Mouse (Mus musculus): ENCODE data around the gene Zfp622.

Gene Zfp622

GRCm38 (mm10) chr15:25984067-25984733 is at the start of gene Zfp622:
TSS of gene Zfp622 (plus strand) at chr15:25984366.
- CTCF ChIA-PET, result interaction anchor here (0.6 to 1.5 kb wide), 7 partner anchors 9 to 1839 kb away, joined by 3 to 10 read pairs (median 4); no protein-coding TSS in a partner anchor
- POLR2A ChIA-PET, result interaction anchor here (0.7 to 5.1 kb wide), 52 partner anchors 8 to 610 kb away, joined by 3 to 66 read pairs (median 4); partner anchors contain the start of genes Myo10 (in 3 of the 4), Basp1 (in 1 of the 4) and Retreg1 (in 1 of the 4)

GRCm38 (mm10) chr15:25934411-25934810 is 49.8 kb upstream of the Zfp622 start:
- ChIA-PET POLR2A (interaction anchor here in 2 of 4 experiments (0.8 to 2.3 kb wide), 4 partner anchors 17 to 122 kb away, joined by 3 to 6 read pairs (median 4); no protein-coding TSS in a partner anchor), CTCF (no interaction called here)

DNA sequence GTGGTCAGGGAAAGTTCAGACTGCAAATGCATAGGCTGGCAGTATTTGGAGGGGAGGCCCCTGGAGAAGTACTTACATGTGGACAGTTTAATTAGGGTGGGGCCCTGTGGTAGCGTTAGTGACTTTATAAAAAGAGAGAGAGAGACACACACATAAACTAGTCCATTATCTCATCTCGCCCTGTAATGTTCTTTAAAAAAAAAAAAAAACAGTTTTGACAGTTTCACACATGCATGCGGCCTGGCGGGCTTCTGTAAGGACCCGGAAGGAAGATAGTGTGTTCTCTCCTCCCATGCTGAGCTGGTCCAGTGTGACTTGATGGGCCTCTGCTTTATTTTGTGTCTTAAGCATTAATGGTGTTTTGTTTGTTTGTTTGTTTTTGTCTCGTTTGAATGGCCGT is 45.7 kb upstream of the Zfp622 start:
- POLR2A ChIA-PET, result interaction anchor here in 2 of 4 experiments (0.6 to 0.7 kb wide), 2 partner anchors 11 to 579 kb away, joined by 4 to 5 read pairs; no protein-coding TSS in a partner anchor
- CTCF ChIA-PET, result interaction anchor here in 2 of 4 experiments (0.6 kb wide), 2 partner anchors 72 to 513 kb away, joined by 4 to 8 read pairs; no protein-coding TSS in a partner anchor

GRCm38 (mm10) chr15:25940397-25941377 is 43.5 kb upstream of the Zfp622 start:
- ChIA-PET CTCF (interaction anchor here in 3 of 4 experiments (0.8 to 1.8 kb wide), 4 partner anchors 12 to 129 kb away, joined by 4 to 7 read pairs (median 4); no protein-coding TSS in a partner anchor), POLR2A (interaction anchor here in 3 of 4 experiments (0.6 to 1.5 kb wide), 7 partner anchors 10 to 460 kb away, joined by 3 to 4 read pairs (median 3); no protein-coding TSS in a partner anchor)

DNA sequence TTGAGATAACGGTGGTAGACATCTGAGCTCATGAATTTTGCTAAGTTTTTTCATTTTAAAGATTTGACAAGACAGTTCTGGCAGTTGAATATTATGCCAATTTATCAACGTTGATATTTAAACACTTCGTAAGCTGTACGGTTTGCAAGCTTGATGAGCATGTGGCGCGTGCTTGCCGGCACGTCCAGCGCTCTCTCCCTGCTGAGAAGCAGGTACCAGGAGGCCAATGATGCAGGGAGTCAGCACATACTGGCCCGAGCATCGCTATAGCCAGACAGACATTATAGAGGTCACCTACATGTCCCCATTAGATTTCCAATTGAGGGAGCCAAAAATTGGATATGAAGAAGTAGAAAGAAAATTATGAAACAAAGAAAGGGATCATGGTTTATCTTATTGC is 42.7 kb upstream of the Zfp622 start:
- CTCF ChIA-PET, result interaction anchor here in 1 of 4 experiments (1.4 to 1.5 kb wide), 2 partner anchors 13 to 129 kb away, joined by 4 to 5 read pairs; no protein-coding TSS in a partner anchor
- POLR2A ChIA-PET, result interaction anchor here in 2 of 4 experiments (0.9 to 1.5 kb wide), 4 partner anchors 9 to 107 kb away, joined by 3 to 4 read pairs (median 3); no protein-coding TSS in a partner anchor

- POLR2A ChIA-PET, result interaction anchor here in 2 of 4 experiments (1.2 to 1.5 kb wide), 3 partner anchors 8 to 107 kb away, joined by 3 to 4 read pairs (median 3); no protein-coding TSS in a partner anchor
- CTCF ChIA-PET, result interaction anchor here in 2 of 4 experiments (1.4 to 1.5 kb wide), 2 partner anchors 13 to 17 kb away, joined by 4 to 7 read pairs; no protein-coding TSS in a partner anchor
Measured at GRCm38 (mm10) chr15:25942415-25942814, 41.8 kb upstream of the Zfp622 start.

DNA sequence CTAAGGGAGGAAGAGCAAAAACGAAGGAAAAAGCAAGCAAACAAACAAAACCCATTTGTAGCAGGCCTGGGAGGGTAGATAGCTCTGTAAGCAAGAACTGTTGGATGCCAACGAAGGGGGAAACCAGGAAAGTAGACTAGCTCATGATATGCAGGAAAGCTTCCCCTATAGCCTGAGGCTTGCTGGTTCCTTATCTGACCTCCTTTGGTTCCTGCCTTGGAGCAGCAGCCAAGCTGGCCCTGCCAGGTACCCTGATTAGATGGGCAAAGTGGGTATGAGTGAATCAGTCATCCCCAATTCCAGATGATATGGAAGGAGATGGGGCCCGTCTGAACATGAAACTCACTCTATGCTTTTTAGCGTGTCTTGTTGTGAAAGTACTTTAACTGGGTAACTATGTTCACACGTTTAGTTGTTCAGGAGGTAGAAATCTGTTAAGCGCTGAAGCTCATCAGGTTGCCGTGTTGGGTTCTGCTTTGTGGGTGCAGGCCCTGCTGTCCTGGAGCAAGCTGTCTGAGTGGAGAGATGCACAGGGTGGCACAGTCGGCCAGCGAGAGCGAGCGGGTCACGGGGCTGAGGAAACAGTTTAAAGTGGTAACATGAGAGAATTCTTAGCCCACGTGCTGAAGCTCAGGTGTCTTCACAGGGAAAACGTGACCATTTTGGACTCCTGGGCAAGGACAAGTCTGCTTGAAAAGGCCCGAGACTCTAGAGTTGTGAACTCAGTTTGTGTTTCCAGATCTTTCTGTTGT is 40.6 kb upstream of the Zfp622 start:
- ChIA-PET POLR2A (interaction anchor here in 1 of 4 experiments (1.5 kb wide), 1 partner anchor 44 kb away, joined by 3 read pairs; no protein-coding TSS in a partner anchor), CTCF (interaction anchor here in 2 of 4 experiments (0.7 to 1.4 kb wide), 2 partner anchors 16 to 450 kb away, joined by 3 to 7 read pairs; no protein-coding TSS in a partner anchor)

GRCm38 (mm10) chr15:25945224-25945623 is 38.9 kb upstream of the Zfp622 start:
- POLR2A ChIA-PET, result interaction anchor here in 1 of 4 experiments (0.6 to 1.4 kb wide), 2 partner anchors 30 to 172 kb away, joined by 3 read pairs; no protein-coding TSS in a partner anchor

DNA sequence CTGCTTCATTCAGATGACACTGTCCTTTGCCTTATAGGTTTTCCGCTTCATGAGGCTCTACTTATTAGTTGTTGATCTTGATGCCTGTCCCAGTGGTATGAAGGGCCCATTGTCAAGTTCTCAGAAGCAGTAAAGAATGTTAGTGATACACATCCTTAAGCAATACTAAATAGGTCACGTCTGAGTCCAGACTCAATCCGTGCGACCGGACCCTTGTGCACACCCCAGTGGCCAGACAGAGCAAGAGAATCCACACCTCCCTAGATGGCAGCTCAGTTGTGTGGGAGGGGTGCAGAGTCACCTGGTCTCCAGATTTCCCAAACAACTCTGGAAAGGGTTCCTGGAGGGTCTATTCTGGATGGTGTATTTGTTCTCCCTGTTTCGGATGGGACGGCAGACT is 37.7 kb upstream of the Zfp622 start:
- ChIA-PET POLR2A (interaction anchor here in 1 of 4 experiments (1.1 kb wide), 1 partner anchor 38 kb away, joined by 3 read pairs; the partner anchor contains the start of gene Zfp622), CTCF (interaction anchor here in 1 of 4 experiments (0.6 kb wide), 1 partner anchor 58 kb away, joined by 5 read pairs; no protein-coding TSS in a partner anchor)

More at GRCm38 (mm10) chr15:25945224-25945623, 38.9 kb upstream of the Zfp622 start:
- CTCF ChIA-PET, result no interaction called here

DNA sequence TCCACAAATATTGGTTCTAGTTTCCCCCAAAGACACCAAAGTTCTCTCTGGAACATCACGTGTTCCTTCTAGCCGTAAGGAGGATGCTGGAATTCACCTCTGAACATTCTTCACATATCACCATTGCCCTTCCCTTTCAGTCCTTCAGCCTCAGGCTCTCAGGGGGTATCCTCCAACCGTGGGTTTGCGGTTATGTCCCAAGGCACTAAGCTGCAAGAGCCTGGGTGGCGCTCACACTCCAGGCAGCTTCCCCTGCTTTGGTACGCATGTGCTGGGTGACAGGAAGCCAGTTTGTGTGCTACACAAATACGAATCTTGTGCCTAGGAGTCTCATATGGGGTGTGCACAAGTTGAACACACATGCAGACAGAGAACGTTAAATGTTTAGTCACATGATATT is 36.8 kb upstream of the Zfp622 start:
- ChIA-PET CTCF (no interaction called here), POLR2A (interaction anchor here in 1 of 4 experiments (1.1 kb wide), 1 partner anchor 37 kb away, joined by 3 read pairs; the partner anchor contains the start of gene Zfp622)

GRCm38 (mm10) chr15:25948257-25949223 is 35.6 kb upstream of the Zfp622 start:
- CTCF ChIA-PET, result no interaction called here
- POLR2A ChIA-PET, result no interaction called here

DNA sequence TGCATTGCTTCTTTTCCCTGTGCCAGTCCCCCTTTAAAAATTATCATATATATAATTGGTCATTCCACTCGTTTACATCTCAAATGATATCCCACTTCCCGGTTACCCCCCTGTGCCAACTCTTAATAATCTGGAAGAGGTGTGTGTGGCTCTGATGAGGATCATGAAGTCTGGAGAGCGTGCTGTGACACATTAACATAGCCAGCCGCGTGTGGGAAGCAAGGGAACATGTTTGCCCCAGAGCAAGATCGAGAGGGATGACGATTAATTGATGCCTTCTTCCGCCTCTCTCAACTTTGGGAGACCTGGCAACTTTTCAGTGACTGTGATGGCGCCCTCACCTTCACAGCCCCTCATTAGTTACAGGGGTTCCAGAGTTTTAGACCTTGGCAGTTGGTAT is 34.5 kb upstream of the Zfp622 start:
- CTCF ChIA-PET, result interaction anchor here in 1 of 4 experiments (0.8 kb wide), 1 partner anchor 144 kb away, joined by 3 read pairs; no protein-coding TSS in a partner anchor
- POLR2A ChIA-PET, result interaction anchor here in 2 of 4 experiments (0.5 to 0.9 kb wide), 2 partner anchors 11 to 20 kb away, joined by 3 to 4 read pairs; no protein-coding TSS in a partner anchor

GRCm38 (mm10) chr15:25950584-25950983 is 33.6 kb upstream of the Zfp622 start:
- CTCF ChIA-PET, result interaction anchor here in 1 of 4 experiments (0.8 kb wide), 1 partner anchor 145 kb away, joined by 3 read pairs; no protein-coding TSS in a partner anchor

GRCm38 (mm10) chr15:25951037-25951436 is 33.1 kb upstream of the Zfp622 start:
- ChIA-PET CTCF (no interaction called here), POLR2A (interaction anchor here in 1 of 4 experiments (2.4 kb wide), 1 partner anchor 17 kb away, joined by 5 read pairs; no protein-coding TSS in a partner anchor)

More at GRCm38 (mm10) chr15:25950584-25950983, 33.6 kb upstream of the Zfp622 start:
- POLR2A ChIA-PET, result interaction anchor here in 1 of 4 experiments (0.9 to 2.4 kb wide), 2 partner anchors 9 to 17 kb away, joined by 3 to 5 read pairs; no protein-coding TSS in a partner anchor

- POLR2A ChIA-PET, result no interaction called here
- CTCF ChIA-PET, result interaction anchor here in 1 of 4 experiments (0.9 kb wide), 1 partner anchor 151 kb away, joined by 3 read pairs; no protein-coding TSS in a partner anchor
Measured at GRCm38 (mm10) chr15:25956001-25956400, 28.2 kb upstream of the Zfp622 start.

All from embryonic stem cell, embryonic (primary cell).